Mouse (Mus musculus) liver (tissue): ENCODE results near the gene Pcsk5.

Experiments used
- DNase-seq: peaks from one replicate; pipeline ENCODE4 v3.0.0-alpha.2; 2020; ENCODE audit warnings: mixed read lengths

The Pcsk5 gene

DNA sequence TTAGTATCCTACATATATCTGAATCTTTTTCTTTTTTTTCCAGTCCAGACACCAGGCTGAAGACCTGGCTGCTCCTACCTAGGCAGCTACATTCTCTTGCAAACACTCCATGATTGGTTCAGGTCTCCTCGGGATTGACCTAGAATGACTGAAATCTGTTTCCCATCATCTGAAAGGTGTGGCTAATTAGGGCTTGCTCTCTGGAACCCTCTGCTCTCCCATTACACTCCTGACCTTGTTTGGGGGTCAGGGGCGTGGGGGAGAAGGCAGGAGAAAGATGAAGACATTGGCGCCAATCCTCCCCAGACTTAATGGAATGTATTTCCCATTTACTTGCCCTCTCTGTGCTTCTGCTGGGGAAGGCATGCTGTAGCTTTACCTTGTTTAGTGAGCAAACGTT is 366.2 kb downstream of the Pcsk5 start:
- no peak for DNase-seq

DNA sequence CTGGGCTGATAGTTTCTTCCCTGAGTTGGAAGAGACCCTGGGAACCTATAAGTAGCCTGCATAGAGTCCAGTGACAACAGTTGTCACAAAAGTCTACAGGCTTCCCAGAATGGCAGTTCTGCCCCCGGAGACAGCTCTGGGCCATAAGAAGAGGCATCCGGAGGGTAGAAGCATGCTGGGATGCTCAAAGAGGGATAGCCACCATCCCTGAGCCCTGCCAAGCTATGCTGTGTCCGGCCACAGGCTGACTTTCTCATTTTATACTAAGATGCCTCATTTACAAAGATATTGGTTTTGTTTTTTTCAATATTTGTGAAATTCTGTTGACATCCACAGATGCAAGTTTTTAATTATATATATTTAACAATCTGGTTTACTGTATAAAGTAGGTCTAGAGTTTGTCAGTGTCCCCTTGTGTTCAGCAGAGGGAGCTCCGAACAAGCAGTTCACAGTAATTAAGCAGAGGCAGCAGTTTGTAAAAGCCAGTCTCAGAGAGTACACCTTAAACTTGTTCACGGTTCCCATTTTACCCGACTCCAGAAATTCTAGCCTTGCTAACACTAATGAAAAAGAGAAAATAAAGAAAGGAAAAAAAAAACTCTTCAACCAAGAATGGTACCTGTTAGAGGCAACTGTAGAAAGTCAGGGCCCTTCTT is 369.7 kb downstream of the Pcsk5 start:
- no peak for DNase-seq

DNA sequence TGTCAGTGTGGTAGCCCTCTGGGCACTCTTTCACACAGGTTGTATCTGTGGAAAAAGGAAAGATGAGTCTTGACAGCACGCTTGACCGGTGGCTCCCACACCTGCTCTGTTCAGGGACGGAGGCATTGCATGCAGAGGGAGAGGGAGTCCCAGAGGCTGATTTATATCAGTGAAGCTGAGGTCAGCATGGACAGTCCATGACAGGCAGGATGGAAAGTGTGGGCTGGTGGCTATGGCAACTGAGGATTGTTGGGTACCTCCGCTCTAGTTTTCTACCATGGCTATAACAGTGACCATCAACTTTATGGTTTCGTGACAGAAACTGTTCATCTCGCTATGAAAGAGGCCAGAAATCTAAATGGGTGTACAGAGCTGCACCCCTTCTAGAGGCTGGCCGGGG is 385.4 kb downstream of the Pcsk5 start:
- no peak for DNase-seq

DNA sequence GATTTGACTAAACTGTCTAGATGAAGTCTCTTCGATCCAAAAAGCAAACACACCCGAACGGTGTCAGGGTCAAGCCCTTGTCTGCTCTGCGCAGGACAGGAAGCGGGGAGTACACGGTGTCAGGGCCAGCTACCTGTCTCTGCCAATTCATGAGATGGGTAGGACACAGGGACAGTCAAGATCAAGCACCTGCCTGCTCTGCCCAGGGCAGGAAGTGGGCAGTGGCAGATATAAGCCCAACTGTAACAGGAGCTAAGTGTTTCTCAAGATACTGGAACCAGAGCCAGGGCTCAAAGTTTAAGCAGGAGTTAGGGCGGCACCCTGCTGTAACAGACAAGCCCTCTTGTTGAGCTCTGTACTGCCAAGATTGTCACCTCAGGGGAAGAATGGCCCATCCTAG is 393.9 kb downstream of the Pcsk5 start:
- DNase-seq: no peak

DNA sequence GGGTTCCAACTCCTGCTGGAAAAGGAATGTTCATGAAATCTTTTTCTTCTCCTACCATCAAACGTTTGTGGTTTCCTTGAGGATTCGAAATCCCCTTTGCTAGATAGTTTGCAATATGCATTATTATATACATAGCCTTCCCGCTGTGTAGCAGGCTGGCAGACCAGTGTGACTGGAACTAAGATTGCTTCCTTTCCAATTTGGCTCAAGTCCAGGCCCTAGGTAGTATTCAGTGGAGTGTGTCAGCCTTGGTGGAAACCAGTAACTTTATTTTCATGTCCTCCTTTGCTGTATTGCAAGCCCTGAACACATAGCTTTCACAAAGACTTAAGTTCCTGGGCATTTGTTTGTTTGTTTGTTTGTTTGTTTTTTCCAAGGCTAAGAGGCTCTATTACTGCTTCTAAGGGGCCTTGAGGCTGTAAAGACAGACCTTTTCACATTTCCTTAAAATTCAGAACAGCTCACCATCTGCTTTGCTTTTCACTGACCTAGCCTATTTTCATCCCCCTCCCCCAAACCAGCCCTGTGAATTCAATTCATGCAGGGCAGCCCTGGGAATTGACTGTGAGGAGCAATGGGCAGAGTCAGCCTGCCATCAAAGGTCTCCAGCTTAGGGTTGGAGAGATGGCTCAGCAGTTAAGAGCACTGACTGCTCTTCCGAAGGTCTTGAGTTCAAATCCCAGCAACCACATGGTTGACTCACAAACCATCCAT is 397.8 kb downstream of the Pcsk5 start:
- no peak for DNase-seq

DNA sequence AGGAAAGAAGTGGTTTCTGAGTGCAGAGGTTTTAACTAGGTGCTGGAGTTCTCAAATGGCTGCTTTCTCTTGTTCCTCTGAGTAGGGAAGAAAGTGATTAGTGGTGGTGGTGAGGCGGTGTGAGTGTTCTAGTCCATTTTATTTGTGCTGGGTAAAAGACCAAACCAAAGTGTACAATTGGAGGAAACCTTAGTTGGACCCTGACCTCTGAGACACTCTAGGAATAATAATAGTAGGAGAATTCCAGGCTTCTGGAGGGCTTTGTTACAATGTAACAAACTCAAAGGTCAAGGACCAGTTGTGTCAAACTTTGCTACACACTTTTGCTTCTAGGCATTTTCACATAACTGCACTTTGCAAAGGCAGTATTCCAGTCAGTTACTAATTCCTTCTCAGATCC is 400.8 kb downstream of the Pcsk5 start:
- DNase-seq: no peak

DNA sequence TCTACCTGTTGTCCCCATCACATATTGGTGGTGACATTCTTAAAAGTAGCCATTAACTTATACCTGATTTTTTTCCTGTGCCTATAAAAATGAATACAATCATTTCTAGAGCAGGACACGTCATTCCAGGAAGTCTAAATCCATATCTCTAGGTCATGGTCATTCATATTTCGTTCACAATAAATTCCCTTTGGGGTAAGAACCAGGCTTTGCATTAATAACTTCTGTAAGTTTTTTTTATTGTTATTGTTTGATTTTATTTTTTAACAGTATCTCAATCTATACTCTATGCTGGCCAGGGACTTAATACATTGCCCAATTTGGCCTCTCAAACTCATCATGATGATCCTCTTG is 408.9 kb downstream of the Pcsk5 start:
- DNase-seq: no peak

DNA sequence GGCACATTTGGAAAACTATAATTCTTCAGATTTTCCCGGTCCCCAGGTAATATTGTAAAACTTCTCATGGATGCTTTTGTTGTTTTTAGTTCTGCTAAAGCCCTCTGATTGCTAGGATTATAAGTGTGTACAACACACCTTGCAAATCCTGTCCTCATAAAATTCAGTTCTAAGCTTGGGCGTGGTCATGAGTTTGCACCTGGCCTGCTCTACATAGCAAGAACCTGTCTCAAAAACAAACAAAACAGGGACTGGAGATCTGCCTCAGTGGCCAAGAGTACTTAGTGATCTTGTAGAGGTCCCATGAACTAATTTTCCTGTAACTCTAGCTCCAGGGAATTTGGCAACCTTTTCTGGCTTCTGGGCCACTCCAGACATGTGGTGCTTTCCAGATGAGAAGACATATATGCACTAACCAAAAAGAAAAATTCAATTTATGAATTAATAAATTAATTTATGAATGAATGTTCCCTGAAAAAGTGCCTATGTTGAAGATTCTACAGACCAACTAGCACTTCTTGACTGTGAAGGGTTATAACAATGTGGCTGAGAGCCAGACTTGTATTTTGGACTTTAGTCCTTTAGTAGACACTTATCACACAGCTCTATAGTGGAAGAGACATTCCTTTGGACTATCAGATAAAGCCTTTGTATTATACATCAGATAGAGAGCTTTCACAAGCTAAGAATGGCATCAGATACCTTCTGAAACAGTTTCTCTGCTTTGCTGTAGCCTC is 409.4 kb downstream of the Pcsk5 start:
- no peak for DNase-seq

DNA sequence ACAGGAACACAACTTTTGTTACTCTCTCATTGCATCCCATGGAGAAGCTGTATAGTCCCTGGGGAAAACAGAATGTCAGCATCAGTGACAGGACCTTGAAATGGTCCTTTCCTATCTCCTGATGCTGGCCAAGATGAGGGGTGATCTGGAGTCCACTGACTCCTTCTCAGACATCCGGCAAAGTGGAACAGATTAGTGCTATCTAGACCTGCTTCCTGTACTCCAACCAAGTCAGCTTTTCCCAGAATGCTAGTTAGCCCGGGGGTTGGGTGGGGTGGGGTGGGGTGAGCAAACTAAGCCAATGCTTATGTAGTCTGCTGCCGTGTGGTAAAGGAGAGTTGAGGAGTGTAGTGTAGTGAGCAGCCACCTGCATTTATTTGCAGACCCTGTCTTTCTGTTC is 414.1 kb downstream of the Pcsk5 start:
- no peak for DNase-seq

DNA sequence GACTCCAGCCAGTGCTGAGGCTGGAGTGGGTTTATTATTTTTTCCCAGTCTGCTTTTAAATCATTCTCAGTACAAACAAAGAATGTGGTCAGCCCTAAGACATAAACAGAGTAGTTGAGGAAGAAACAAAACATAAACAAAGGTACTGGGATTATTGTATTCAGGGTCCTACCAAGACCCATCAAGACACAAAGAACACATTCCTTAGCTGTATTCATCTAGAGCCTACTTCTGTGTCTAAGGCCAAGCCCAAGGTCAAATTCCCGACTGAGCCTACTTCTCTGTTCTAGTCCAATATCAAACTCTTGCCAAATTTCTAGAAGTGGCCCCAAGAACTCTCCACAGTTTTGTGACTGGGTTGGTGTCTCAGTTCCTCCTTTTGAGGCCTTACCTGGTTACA is 419.6 kb downstream of the Pcsk5 start:
- no peak for DNase-seq

DNA sequence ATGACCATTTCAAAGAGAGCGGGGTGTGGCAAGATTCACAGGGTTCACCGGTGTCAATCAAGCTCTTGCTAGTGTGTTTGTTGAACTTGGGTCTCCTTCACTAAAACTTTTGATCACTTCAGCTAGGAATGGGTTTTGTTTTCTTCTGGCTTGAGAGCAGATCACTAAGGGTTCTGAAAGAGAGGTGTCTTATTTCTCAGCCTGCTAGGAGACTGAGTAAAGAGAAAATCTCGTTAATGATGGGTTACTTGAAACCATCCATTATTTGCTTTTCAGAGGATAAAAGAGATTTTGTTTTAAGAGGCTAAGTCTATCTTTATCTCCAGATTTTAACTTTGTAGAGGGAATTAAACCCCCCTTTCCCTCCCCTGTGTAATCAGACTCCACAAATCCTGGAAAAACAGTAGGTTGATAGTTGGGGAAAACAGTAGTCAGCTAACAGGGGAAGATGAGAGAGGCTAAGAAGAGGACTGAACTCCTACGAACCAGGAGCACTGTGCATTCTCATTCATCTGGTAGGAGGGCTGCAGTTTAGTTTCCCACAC is 424.4 kb downstream of the Pcsk5 start:
- DNase-seq: no peak

DNA sequence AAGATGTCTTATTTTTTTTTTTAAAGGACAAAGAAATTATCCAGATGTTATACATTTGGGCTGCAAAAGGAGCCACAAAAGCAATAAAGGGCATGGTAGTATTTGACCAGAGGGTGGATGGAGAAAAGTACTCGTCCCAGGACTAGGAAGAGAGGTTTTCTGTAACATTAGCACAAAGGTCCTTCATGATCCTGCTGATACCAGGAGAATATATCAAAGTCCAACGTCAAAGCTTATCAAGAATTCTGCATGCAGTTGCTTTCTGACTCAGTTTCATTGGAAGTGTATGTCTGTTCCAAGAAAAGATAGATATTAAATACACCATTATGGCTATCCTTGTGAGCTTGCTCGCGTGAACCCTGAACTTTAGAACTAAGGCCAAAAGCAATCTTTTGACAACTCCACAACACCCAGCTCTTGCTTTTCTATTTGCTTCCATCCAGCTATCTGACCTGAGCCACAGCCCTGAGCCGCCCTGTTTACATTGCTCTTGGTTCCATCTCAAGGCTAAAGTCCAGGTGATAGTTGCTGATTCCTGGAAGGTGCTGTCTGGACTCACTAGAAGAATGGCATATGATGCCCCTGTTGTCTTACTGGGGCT is 426.9 kb downstream of the Pcsk5 start:
- peak; percentile 21 for DNase-seq

DNA sequence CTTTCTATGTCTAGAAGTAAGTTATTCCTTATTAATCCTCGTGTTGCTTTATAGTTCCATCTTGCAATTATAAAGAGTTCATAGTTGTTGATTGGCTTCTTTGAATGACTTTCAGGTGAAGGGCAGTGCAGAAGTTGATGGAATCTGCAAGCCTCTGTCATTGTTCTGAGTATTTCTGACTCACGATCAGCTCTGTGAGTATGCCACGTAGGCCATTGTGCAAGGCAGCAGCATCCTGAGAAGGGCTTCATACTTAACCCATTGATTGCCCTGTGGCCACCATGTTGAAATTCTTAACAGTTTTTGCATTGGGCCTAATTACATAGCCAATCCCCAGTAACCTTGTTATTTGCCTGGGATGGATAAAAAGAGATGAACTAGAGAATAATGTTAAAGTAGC is 428.1 kb downstream of the Pcsk5 start:
- no peak for DNase-seq

DNA sequence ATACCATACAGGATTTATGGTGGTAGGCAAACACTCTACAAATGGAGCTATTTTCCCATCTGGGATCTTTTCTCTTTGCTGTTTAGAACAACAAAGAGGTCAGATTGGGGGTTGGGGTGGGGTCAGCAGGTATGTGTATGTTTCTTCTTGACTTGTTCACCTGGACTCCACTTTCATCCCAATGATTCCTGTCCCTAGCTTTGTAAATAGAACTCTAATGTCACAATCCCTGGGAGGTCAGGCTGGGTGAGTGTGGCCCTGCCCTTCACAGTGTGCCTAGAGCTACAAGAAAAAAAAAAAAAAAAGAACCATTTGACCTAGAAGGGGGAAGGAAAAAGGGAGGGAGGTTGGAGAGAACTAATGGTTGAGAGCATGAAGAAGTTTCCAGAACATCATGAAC is 428.8 kb downstream of the Pcsk5 start:
- DNase-seq: no peak

DNA sequence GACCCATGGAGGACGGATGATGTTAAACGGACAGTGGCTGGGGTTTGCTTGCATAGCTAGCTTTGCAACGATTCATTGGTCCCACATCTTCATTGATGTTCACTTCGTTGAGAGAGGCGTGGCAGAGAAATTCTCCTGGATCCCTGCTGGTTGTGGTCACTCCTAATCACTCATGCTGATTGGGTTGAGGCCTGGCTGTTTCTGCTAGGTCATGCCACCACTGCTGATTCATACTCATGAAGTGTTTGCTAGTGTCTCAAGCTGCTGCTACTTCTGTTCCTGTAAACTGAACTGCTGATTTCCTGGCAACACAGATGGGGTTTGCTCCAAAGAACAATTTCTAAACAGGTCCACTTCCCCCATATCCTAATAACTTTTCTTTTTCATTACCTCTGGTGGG is 430.6 kb downstream of the Pcsk5 start:
- peak; percentile 66 for DNase-seq

DNA sequence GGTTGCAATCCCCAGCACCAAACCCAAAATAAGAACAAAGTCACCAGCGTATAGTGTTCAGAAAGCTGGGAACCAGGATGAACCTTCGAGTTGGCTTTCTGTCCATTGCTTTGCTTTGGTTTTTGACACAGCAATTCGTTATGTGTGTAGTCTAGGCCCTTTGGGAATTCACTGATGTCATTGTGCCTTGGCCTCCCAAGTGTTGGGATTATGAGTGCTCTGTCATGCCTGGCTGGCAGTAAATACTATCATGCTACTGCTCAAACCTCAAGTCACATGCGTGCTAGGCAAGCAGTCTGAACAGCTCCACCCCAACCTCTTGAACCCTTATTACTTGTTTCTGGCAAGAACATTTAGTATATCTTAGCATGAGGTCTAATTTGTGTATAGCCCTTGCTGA is 434.3 kb downstream of the Pcsk5 start:
- no peak for DNase-seq

DNA sequence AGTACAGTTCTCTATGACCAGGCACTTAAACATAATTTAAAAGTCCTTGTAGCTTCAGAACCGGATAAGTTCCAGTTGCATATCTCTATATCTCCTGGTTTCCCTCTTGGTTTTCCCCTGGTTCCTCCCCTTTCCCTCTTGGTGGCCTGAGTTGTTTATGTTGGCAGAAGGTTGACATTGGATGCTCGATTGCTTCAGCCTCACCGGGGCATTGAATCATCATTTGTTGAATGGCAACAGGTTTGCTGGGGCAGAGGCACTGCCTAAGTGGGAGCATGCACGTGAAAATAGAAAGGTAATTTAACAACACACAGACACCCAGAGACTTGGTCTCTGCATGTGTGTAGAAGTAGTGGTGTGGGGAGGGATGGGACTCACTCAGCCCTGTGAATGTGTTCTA is 436.9 kb downstream of the Pcsk5 start:
- no peak for DNase-seq

DNA sequence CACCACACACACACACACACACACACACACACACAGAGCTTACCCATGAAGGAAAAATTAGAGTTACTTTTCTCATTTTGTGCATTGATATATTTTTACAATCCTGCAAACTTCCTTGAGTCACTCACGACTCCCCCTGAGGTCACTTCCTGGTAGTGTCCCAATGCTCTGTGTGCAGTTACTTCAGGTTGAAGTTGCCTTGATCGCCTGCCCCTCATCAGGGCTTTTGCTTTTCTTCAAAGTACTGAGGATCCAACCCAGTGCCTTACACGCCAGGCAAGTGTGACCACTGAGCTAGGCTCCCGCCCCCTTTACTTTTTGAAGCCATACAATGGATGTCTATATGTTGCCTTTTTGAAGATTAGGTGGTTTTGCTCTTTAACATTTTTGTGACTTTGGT is 437.5 kb downstream of the Pcsk5 start:
- no peak for DNase-seq

DNA sequence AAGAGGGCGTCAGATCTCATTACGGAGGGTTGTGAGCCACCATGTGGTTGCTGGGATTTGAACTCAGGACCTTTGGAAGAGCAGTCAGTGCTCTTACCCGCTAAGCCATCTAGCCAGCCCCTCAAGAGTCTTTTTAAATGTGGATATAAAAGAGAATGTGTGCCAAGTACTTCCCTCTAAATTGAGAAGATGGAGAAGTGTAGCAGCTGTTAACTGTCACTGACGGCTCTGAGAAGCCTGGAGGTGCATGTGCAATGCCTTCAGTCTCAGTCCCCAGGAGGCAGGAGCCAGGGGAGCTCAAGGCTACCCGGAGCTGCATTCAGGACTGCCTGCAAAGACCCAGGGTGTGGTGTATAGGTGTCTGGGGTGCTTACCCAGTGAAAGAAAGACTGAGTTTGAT is 439.5 kb downstream of the Pcsk5 start:
- DNase-seq: no peak

DNA sequence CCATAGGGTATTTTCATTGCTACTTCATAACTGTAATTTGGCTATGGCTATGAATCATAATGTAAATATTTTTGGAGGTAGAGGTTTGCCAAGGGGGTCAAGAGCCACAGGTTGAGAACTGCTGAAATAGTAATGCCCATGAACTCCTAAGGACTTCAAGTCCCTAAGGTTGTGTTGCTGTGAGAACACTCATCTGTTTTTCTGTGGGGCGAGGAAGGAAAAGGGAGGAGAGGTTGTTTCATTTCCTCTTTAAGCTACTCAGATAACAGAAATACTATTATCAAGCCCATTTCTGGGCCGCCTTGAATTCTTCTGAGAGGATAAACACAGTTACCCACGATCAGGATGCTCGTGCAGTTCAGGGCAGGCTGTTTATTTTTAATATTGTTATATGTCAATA is 440.6 kb downstream of the Pcsk5 start:
- DNase-seq: no peak

DNA sequence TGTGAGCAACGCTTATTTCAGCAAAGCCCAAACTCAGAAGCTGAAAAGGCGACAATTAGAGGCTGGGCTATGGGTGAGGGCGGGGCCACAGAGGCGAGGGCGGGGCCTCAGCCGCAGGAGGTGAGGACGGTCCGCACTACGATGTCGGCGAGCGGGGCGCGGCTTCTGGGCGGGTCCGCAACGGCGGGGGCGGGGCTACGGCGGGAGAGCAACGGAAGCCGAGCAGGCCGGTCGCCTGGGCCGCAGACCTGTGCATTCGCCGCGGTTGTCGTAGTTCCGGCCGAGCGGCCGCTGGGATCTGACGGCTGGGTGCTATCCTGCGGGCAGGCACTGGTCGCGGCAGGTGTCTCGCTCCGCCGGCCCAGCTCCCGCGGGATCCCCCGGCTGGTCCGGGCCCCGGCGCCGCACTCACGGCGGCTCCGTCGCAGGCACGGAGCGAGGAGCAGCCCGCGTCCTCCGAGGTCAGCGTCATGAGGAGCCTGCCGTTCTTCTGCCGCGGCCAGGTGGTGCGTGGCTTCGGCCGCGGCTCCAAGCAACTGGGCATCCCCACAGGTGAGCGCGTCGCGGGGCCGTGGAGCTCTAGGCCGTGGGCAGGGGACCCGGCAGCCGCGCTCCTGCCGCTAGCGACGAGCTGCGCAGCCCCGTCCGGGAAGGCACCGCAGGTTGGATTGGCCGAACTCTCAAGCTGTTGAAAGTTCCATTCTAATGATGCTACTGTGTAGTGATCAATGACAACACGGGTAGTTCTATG is 443.4 kb downstream of the Pcsk5 start, which contains the start of gene Rfk:
Gene Rfk (plus strand): TSS at position 203 of the 751 bp plus-strand sequence.
- peak; percentile 99 for DNase-seq

DNA sequence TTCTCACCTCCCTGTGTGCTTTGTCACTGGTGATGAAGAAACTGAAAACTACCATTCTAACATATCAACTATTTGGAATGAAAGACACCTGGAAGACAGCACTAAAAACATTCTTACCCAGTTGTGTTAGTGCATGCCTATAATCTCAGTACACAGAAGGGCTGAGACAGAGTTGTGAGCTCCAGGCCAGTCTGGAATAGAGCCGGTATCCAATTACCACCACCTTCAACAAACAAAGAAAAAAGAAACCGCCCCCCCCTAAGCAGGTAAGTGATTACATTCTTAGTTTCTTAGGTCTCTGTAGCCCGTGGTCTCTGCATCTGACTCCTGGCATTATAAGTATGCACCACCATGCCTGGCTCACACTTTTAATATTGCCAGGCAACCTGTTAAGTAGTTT is 444.6 kb downstream of the Pcsk5 start:
- no peak for DNase-seq

DNA sequence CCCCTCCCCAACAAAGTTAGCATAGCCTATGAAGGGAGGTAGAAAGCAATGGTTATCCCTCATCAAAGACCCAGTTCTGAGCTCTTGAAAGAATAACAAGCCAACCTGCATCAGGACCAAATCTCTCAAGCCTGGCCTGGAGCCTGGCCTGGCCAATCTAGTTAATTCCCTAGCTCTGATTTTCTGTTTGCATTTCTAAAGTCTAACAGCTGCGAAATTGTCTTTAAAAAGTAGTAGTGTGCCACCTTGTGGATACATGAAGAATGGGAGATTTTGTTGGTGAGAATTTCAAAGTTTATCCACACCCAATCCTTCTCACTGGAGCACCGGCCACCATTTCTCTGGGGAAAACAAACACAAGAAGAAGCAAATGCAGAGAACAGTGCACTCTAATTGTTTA is 449.0 kb downstream of the Pcsk5 start:
- no peak for DNase-seq
